Mouse (Mus musculus) lung, embryonic 14.5 days (tissue): ENCODE data around the gene Map3k20. TPM values are rescaled to one million over a fixed set of nuclear protein-coding genes. Genes with fewer than 3 reads are reported as not detected.
A peak's percentile ranks its signal among the peaks of the same experiment; 100 is the strongest.

Source experiments
- ATAC-seq: fragments of 200-750 bp; cut with Nextera tagmentation; 2 replicates; pipeline ENCODE4 v1.8.0; 2017; ENCODE audit warnings: mild to moderate bottlenecking, moderate TSS enrichment, moderate library complexity; ENCODE audit not compliant: insufficient read depth
- DNase-seq: peaks from one replicate; pipeline ENCODE4 v3.0.0-alpha.2; 2015
- H3K27ac ChIP-seq: fragments of 300-500 bp; sonication (generic); 2 replicates; pipeline ENCODE4 v1.5.1; 2014; ENCODE audit warnings: low read depth, mild to moderate bottlenecking, moderate library complexity
- H3K27me3 ChIP-seq: fragments of 300-500 bp; sonication (generic); 2 replicates; pipeline ENCODE4 v1.6.1; 2014; ENCODE audit warnings: low read length, control low read depth; ENCODE audit not compliant: insufficient read depth
- H3K36me3 ChIP-seq: fragments of 300-500 bp; sonication (generic); 2 replicates; pipeline ENCODE4 v1.6.1; 2014; ENCODE audit warnings: control low read depth; ENCODE audit not compliant: insufficient read depth
- H3K4me1 ChIP-seq: fragments of 300-500 bp; sonication (generic); 2 replicates; pipeline ENCODE4 v1.6.1; 2014; ENCODE audit warnings: antibody characterized with exemption, control low read depth; ENCODE audit not compliant: insufficient read depth
- H3K4me2 ChIP-seq: fragments of 300-500 bp; sonication (generic); 2 replicates; pipeline ENCODE4 v1.6.1; 2014; ENCODE audit warnings: mild to moderate bottlenecking
- H3K4me3 ChIP-seq: fragments of 300-500 bp; sonication (generic); 2 replicates; pipeline ENCODE4 v1.5.1; 2014; ENCODE audit warnings: low read depth, low read length
- H3K9ac ChIP-seq: fragments of 300-500 bp; sonication (generic); 2 replicates; pipeline ENCODE4 v1.6.1; 2014
- H3K9me3 ChIP-seq: fragments of 300-500 bp; sonication (generic); 2 replicates; pipeline ENCODE4 v1.6.1; 2016; ENCODE audit warnings: low read depth, low read length, control low read depth
- CTCF ChIP-seq: IDR thresholded peaks from 2 replicates; pipeline ENCODE4 v1.5.1; 2016; ENCODE audit warnings: antibody characterized with exemption, low read depth
- WGBS: fragments of 180-500 bp; shearing (Covaris S2); extraction: QIAGEN DNeasy Blood & Tissue Kit; methylation state at CpG from one replicate; pipeline ENCODE4 v1.1.7; 2014; 5-methylcytosine and 5-hydroxymethylcytosine counted together
- polyA plus RNA-seq: library from polyadenylated mRNA; unstranded; fragments of >200 nt; fragmentation: Nextera tagmentation; extraction: Ambion mirVana; gene quantifications from 2 replicates; pipeline ENCODE4 v1.2.1, GENCODE M21; 2014

The Map3k20 gene
- polyA plus RNA-seq, 1 experiment from 2014 or later = 36.4 TPM

- no peak overlapping the region for H3K4me3 ChIP-seq
- H3K27me3 ChIP-seq = no peaks in the 10 kb centered on the region
- peaks cover 16% of the 10 kb centered on the region; the same call in 1 of the 2 replicates for H3K36me3 ChIP-seq
- no peaks in the 10 kb centered on the region for H3K4me1 ChIP-seq
- no peak overlapping the region for H3K27ac ChIP-seq
- no peak for TF ChIP-seq CTCF
- DNase-seq (no peak), ATAC-seq (no peak)
- H3K4me2 ChIP-seq = no peak overlapping the region
- H3K9me3 ChIP-seq = no peaks in the 10 kb centered on the region
- no peak overlapping the region for H3K9ac ChIP-seq
- WGBS = 94% methylated on average over 9 of the region's 9 CpGs
These were observed 155.6 kb downstream of the Map3k20 start for GRCm38 (mm10) chr2:72441010-72441409.

- Histone ChIP-seq H3K9ac (no peak overlapping the region), H3K36me3 (peaks cover 16% of the 10 kb centered on the region; the same call in 1 of the 2 replicates), H3K9me3 (no peaks in the 10 kb centered on the region), H3K27ac (no peak overlapping the region), H3K4me1 (no peaks in the 10 kb centered on the region), H3K27me3 (no peaks in the 10 kb centered on the region), H3K4me2 (no peak overlapping the region), H3K4me3 (no peak overlapping the region)
- DNase-seq (no peak), ATAC-seq (no peak)
- 87% methylated on average over 6 of the region's 6 CpGs for WGBS
- TF ChIP-seq CTCF = no peak
These were observed 157.4 kb downstream of the Map3k20 start for GRCm38 (mm10) chr2:72442825-72443224.

- no peak for ATAC-seq
- 76% methylated on average over 3 of the region's 3 CpGs for WGBS
- no peak overlapping the region for H3K9ac ChIP-seq
- no peaks in the 10 kb centered on the region for H3K27me3 ChIP-seq
- H3K4me2 ChIP-seq = no peak overlapping the region
- DNase-seq = no peak
- TF ChIP-seq CTCF = no peak
- H3K27ac ChIP-seq = no peak overlapping the region
- H3K36me3 ChIP-seq = peaks cover 9% of the 10 kb centered on the region; the same call in 1 of the 2 replicates
- no peaks in the 10 kb centered on the region for H3K4me1 ChIP-seq
- H3K4me3 ChIP-seq = no peak overlapping the region
- H3K9me3 ChIP-seq = no peaks in the 10 kb centered on the region
These were observed 158.5 kb downstream of the Map3k20 start for GRCm38 (mm10) chr2:72443960-72444359.

- TF ChIP-seq CTCF = no peak
- no peak for ATAC-seq
These were observed 160.7 kb downstream of the Map3k20 start for GRCm38 (mm10) chr2:72446106-72446505.

GRCm38 (mm10) chr2:72446615-72447014 is 161.2 kb downstream of the Map3k20 start:
- no peaks in the 10 kb centered on the region for H3K27me3 ChIP-seq
- H3K4me2 ChIP-seq = no peak overlapping the region
- ATAC-seq (no peak), DNase-seq (no peak)
- no peak for TF ChIP-seq CTCF
- no peak overlapping the region for H3K4me3 ChIP-seq
- H3K9ac ChIP-seq = no peak overlapping the region
- no peaks in the 10 kb centered on the region for H3K9me3 ChIP-seq
- H3K36me3 ChIP-seq = peaks cover under 1% of the 10 kb centered on the region; the same call in 1 of the 2 replicates
- WGBS = 39% methylated on average over 5 of the region's 5 CpGs
- no peaks in the 10 kb centered on the region for H3K4me1 ChIP-seq
- no peak overlapping the region for H3K27ac ChIP-seq

More at GRCm38 (mm10) chr2:72446106-72446505, 160.7 kb downstream of the Map3k20 start:
- no peak overlapping the region for H3K4me2 ChIP-seq
- 79% methylated on average over 3 of the region's 3 CpGs for WGBS
- H3K4me3 ChIP-seq = no peak overlapping the region
- no peak for DNase-seq
- no peaks in the 10 kb centered on the region for H3K27me3 ChIP-seq
- H3K9ac ChIP-seq = no peak overlapping the region
- H3K27ac ChIP-seq = no peak overlapping the region
- H3K4me1 ChIP-seq = no peaks in the 10 kb centered on the region
- peaks cover 6% of the 10 kb centered on the region; the same call in 1 of the 2 replicates for H3K36me3 ChIP-seq
- H3K9me3 ChIP-seq = no peaks in the 10 kb centered on the region

GRCm38 (mm10) chr2:72453563-72453962 is 168.1 kb downstream of the Map3k20 start:
- Histone ChIP-seq H3K27me3 (no peaks in the 10 kb centered on the region), H3K9me3 (no peaks in the 10 kb centered on the region), H3K27ac (0 out of 2 replicates have a peak overlapping the region, but pooled peaks have one; percentile 9), H3K4me2 (no peak overlapping the region), H3K4me3 (no peak overlapping the region), H3K36me3 (no peaks in the 10 kb centered on the region), H3K4me1 (no peaks in the 10 kb centered on the region; the same call in 1 of the 2 replicates), H3K9ac (no peak overlapping the region)
- TF ChIP-seq CTCF = no peak
- WGBS = 37% methylated on average over 3 of the region's 3 CpGs
- DNase-seq = no peak
- no peak for ATAC-seq

GRCm38 (mm10) chr2:72456189-72456588 is 170.8 kb downstream of the Map3k20 start:
- H3K9me3 ChIP-seq = no peaks in the 10 kb centered on the region
- no peak for TF ChIP-seq CTCF
- no peaks in the 10 kb centered on the region; the same call in 1 of the 2 replicates for H3K4me1 ChIP-seq
- ATAC-seq (no peak), DNase-seq (no peak)
- H3K27ac ChIP-seq = no peak overlapping the region; the same call in 1 of the 2 replicates
- H3K36me3 ChIP-seq = no peaks in the 10 kb centered on the region
- no peaks in the 10 kb centered on the region for H3K27me3 ChIP-seq
- 50% methylated on average over 1 of the region's 1 CpGs for WGBS
- H3K4me2 ChIP-seq = no peak overlapping the region
- H3K4me3 ChIP-seq = no peak overlapping the region
- H3K9ac ChIP-seq = no peak overlapping the region
